Mouse (Mus musculus): ENCODE measurements around the gene Lrrfip2.

Gene Lrrfip2

GRCm38 (mm10) chr9:111118252-111118890 lies 979 bp downstream of the Lrrfip2 start:
- peak; percentile 55 for DNase-seq (ENCODE audit: low spot score)

GRCm38 (mm10) chr9:111118891-111119441 lies 1.6 kb downstream of the Lrrfip2 start:
- no peak for DNase-seq (ENCODE audit: low spot score)

GRCm38 (mm10) chr9:111122446-111122845 lies 5.1 kb downstream of the Lrrfip2 start:
- DNase-seq (ENCODE audit: low spot score): no peak

GRCm38 (mm10) chr9:111123336-111123735 lies 5.9 kb downstream of the Lrrfip2 start:
- DNase-seq (ENCODE audit: low spot score): no peak

GRCm38 (mm10) chr9:111124440-111124839 lies 7.0 kb downstream of the Lrrfip2 start:
- DNase-seq (ENCODE audit: low spot score): no peak

- DNase-seq (ENCODE audit: low spot score): no peak
Measured at GRCm38 (mm10) chr9:111126735-111127134, 9.3 kb downstream of the Lrrfip2 start.

- no peak for DNase-seq (ENCODE audit: low spot score)
Measured at GRCm38 (mm10) chr9:111127749-111128148, 10.4 kb downstream of the Lrrfip2 start.

GRCm38 (mm10) chr9:111130126-111130525 lies 12.7 kb downstream of the Lrrfip2 start:
- DNase-seq (ENCODE audit: low spot score): no peak

GRCm38 (mm10) chr9:111138161-111138560 lies 20.8 kb downstream of the Lrrfip2 start:
- DNase-seq (ENCODE audit: low spot score): no peak

- no peak for DNase-seq (ENCODE audit: low spot score)
Measured at GRCm38 (mm10) chr9:111142721-111143120, 25.3 kb downstream of the Lrrfip2 start.

- no peak for DNase-seq (ENCODE audit: low spot score)
Measured at GRCm38 (mm10) chr9:111143387-111143786, 26.0 kb downstream of the Lrrfip2 start.

GRCm38 (mm10) chr9:111144711-111145110 lies 27.3 kb downstream of the Lrrfip2 start:
- no peak for DNase-seq (ENCODE audit: low spot score)

GRCm38 (mm10) chr9:111145497-111146190 lies 28.3 kb downstream of the Lrrfip2 start:
- no peak for DNase-seq (ENCODE audit: low spot score)

- no peak for DNase-seq (ENCODE audit: low spot score)
Measured at GRCm38 (mm10) chr9:111146216-111146798, 28.9 kb downstream of the Lrrfip2 start.

GRCm38 (mm10) chr9:111148006-111148405 lies 30.6 kb downstream of the Lrrfip2 start:
- no peak for DNase-seq (ENCODE audit: low spot score)

GRCm38 (mm10) chr9:111148414-111148813 lies 31.0 kb downstream of the Lrrfip2 start:
- no peak for DNase-seq (ENCODE audit: low spot score)

GRCm38 (mm10) chr9:111149188-111149945 lies 32.0 kb downstream of the Lrrfip2 start:
- peak; percentile 24 for DNase-seq (ENCODE audit: low spot score)

GRCm38 (mm10) chr9:111152314-111152897 lies 35.0 kb downstream of the Lrrfip2 start:
- DNase-seq (ENCODE audit: low spot score): no peak

GRCm38 (mm10) chr9:111153026-111153425 lies 35.6 kb downstream of the Lrrfip2 start:
- no peak for DNase-seq (ENCODE audit: low spot score)

GRCm38 (mm10) chr9:111155764-111156458 lies 38.5 kb downstream of the Lrrfip2 start:
- no peak for DNase-seq (ENCODE audit: low spot score)

- no peak for DNase-seq (ENCODE audit: low spot score)
Measured at GRCm38 (mm10) chr9:111159562-111159961, 42.2 kb downstream of the Lrrfip2 start.
